Mouse (Mus musculus) megakaryocyte, embryonic 14.5 days (primary cell): ENCODE measurements around the gene D5Ertd577e.
"Not testable (repeated sequence)": the region's sequence is repeated elsewhere in the genome, so short reads cannot be mapped to it uniquely, and the experiment has no call there.

Source experiments
- FLI1 ChIP-seq: IDR thresholded peaks from 2 replicates; pipeline ENCODE4 v1.6.1; 2012; ENCODE audit warnings: low read length, inconsistent platforms, mixed read lengths
- GATA1 ChIP-seq: IDR thresholded peaks from 3 replicates; pipeline ENCODE4 v1.6.1; 2012; ENCODE audit warnings: mixed read lengths, low read length, inconsistent platforms, borderline replicate concordance

GRCm38 (mm10) chr5:95456506-95456905 is at the start of gene D5Ertd577e:
- TF ChIP-seq GATA1, FLI1: not testable (repeated sequence)
